Mouse (Mus musculus): ENCODE measurements at regions not wholly inside any gene's neighbourhood (a gene's known extent, or its start where the extent isn't known, plus 50 kb on each side); places are given as distances from the start of the nearest gene placed in this dataset.

DNA sequence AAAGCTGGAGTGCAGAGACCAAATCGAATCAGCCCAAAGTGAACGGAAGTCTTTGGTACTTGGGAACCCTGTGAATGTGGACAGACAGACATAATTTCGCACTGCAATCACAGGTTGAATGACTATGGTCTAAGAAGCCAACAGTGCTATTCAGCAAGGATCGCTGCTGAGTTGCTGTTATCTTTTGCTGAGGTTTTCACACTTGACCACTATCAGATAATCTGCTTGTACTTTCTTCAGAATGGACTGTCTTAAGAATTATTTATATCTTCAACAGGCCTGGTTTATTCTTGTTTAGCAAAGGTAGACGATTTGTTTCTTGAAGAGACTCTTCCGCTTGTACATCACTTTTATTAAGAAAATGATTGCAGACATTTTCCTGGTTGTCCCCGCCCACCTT lies 84.3 kb upstream of the Prdm1 start:
- ATAC-seq (ENCODE audit: low FRiP score, low TSS enrichment), result no peak
- H3K36me3 ChIP-seq (ENCODE audit: insufficient read depth, low read length), result no peaks in the 10 kb centered on the region
- H3K27me3 ChIP-seq (ENCODE audit: insufficient read depth, low read length), result no peaks in the 10 kb centered on the region
- H3K9ac ChIP-seq (replicated peaks; ENCODE audit: low read length), result no peak overlapping the region
- no peaks in the 10 kb centered on the region for H3K4me1 ChIP-seq (ENCODE audit: insufficient read depth, low read length)
- H3K4me3 ChIP-seq (ENCODE audit: low read length), result no peak overlapping the region
- no peak overlapping the region for H3K4me2 ChIP-seq (replicated peaks; ENCODE audit: low read depth, low read length)
- H3K9me3 ChIP-seq (ENCODE audit: low read length), result no peaks in the 10 kb centered on the region
- 92% methylated on average over 7 of the region's 7 CpGs for WGBS
- no peak overlapping the region for H3K27ac ChIP-seq (ENCODE audit: low read length)

DNA sequence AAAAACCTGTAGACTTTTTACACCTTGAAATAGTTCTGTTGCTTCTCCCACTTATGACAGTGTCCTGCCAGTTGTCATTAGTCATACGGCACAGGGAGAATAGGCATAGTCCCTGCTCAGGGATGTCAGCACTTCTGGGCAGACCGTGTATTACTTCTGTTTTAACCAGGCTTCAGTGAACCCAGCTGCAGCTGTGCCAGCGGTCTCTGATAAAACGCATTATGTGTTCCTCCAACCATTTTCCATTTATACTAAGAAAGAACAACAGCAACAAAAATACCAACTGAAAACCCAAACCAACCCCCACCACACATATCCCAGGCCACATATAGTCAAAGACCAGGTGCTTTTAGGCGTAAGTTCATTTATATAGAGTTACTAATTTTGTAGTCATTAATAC lies 83.1 kb upstream of the Prdm1 start:
- H3K9ac ChIP-seq (replicated peaks; ENCODE audit: low read length), result no peak overlapping the region
- H3K9me3 ChIP-seq (ENCODE audit: low read length), result no peaks in the 10 kb centered on the region
- no peak overlapping the region for H3K27ac ChIP-seq (ENCODE audit: low read length)
- no peak overlapping the region for H3K4me2 ChIP-seq (replicated peaks; ENCODE audit: low read depth, low read length)
- ATAC-seq (ENCODE audit: low FRiP score, low TSS enrichment), result no peak
- H3K4me1 ChIP-seq (ENCODE audit: insufficient read depth, low read length), result no peaks in the 10 kb centered on the region
- 86% methylated on average over 5 of the region's 5 CpGs for WGBS
- no peaks in the 10 kb centered on the region for H3K36me3 ChIP-seq (ENCODE audit: insufficient read depth, low read length)
- H3K4me3 ChIP-seq (ENCODE audit: low read length), result no peak overlapping the region
- no peaks in the 10 kb centered on the region for H3K27me3 ChIP-seq (ENCODE audit: insufficient read depth, low read length)

DNA sequence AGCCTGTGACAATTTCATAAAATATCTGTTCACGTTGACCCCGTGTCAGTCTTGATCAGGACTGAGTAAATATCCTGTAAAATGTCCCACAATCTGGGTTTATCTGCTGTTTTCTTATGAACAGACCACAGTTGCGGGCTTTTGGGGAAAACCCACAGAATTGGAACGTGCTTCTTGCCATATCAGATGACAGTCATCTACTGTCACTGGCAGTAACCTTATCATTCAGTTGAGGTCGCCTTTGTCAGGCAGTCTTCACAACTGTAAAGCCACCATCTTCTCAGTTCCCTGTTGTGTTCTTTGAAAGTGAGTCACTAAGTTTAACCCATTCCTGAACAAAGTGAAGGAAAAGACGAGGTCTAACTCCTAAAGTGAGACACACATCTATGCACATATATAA lies 80.9 kb upstream of the Prdm1 start:
- 73% methylated on average over 6 of the region's 6 CpGs for WGBS
- H3K4me3 ChIP-seq (ENCODE audit: low read length), result no peak overlapping the region
- H3K27ac ChIP-seq (ENCODE audit: low read length), result no peak overlapping the region
- H3K4me1 ChIP-seq (ENCODE audit: insufficient read depth, low read length), result no peaks in the 10 kb centered on the region
- no peaks in the 10 kb centered on the region for H3K9me3 ChIP-seq (ENCODE audit: low read length)
- ATAC-seq (ENCODE audit: low FRiP score, low TSS enrichment), result no peak
- no peaks in the 10 kb centered on the region for H3K36me3 ChIP-seq (ENCODE audit: insufficient read depth, low read length)
- H3K27me3 ChIP-seq (ENCODE audit: insufficient read depth, low read length), result no peaks in the 10 kb centered on the region
- H3K9ac ChIP-seq (replicated peaks; ENCODE audit: low read length), result no peak overlapping the region
- H3K4me2 ChIP-seq (replicated peaks; ENCODE audit: low read depth, low read length), result no peak overlapping the region

DNA sequence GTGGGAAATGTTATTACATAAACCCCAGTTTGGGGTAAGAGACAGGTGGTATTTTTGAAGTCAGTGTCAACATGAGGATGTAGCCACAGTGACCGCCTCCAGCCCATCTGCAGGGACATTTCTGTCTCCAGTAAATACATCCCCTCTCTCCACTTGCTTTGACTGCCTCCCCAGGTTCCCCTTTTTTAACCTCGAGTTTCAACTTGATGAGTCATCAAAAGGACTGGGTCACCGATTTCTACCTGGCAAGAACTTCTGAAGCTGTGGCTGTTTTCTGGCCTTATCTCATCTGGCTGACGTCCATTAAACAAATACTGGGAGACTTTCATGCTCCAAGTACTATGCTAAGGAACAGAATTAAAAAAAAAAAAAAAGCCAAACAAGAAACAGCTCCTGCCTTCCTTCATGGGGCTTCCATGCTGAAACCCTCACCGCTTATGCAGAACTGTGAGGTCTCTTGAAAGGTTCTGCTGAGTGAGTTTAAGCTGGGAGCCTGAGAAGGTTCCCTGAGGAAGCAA lies 79.1 kb upstream of the Prdm1 start:
- no peak; the same call in 1 of the 2 replicates for ATAC-seq (ENCODE audit: low FRiP score, low TSS enrichment)
- H3K4me1 ChIP-seq (ENCODE audit: insufficient read depth, low read length), result no peaks in the 10 kb centered on the region

DNA sequence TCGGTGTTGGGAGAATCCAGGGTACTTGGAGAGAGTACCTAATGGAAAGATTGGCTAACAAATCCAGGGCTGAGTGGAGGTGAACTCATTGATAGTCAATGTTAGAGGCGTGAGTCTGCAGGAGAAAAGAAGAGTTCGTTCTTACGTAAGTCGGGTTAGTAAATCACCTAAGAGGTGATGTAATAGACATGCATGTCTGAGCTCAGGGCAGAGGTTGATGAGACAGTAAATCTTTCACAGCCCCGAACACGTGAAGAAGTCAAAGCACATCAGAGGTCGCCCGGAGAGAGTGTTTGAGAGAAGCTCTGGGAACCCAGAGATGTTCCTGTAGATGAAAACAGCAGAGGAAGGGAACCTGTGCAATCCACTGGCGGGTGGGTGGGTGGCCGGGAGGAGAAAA lies 76.2 kb upstream of the Prdm1 start:
- Histone ChIP-seq H3K9ac (replicated peaks; ENCODE audit: low read length) (no peak overlapping the region), H3K36me3 (ENCODE audit: insufficient read depth, low read length) (no peaks in the 10 kb centered on the region), H3K4me2 (replicated peaks; ENCODE audit: low read depth, low read length) (no peak overlapping the region), H3K27me3 (ENCODE audit: insufficient read depth, low read length) (no peaks in the 10 kb centered on the region), H3K4me1 (ENCODE audit: insufficient read depth, low read length) (no peaks in the 10 kb centered on the region), H3K27ac (ENCODE audit: low read length) (no peak overlapping the region), H3K9me3 (ENCODE audit: low read length) (no peaks in the 10 kb centered on the region), H3K4me3 (ENCODE audit: low read length) (no peak overlapping the region)
- ATAC-seq (ENCODE audit: low FRiP score, low TSS enrichment), result no peak
- 56% methylated on average over 11 of the region's 11 CpGs for WGBS

More for the DNA sequence above, 79.1 kb upstream of the Prdm1 start:
- no peak overlapping the region for H3K4me3 ChIP-seq (ENCODE audit: low read length)
- no peaks in the 10 kb centered on the region for H3K9me3 ChIP-seq (ENCODE audit: low read length)
- H3K9ac ChIP-seq (replicated peaks; ENCODE audit: low read length), result no peak overlapping the region
- 53% methylated on average over 5 of the region's 5 CpGs for WGBS
- no peaks in the 10 kb centered on the region for H3K36me3 ChIP-seq (ENCODE audit: insufficient read depth, low read length)
- no peaks in the 10 kb centered on the region for H3K27me3 ChIP-seq (ENCODE audit: insufficient read depth, low read length)
- no peak overlapping the region for H3K27ac ChIP-seq (ENCODE audit: low read length)
- no peak overlapping the region for H3K4me2 ChIP-seq (replicated peaks; ENCODE audit: low read depth, low read length)

DNA sequence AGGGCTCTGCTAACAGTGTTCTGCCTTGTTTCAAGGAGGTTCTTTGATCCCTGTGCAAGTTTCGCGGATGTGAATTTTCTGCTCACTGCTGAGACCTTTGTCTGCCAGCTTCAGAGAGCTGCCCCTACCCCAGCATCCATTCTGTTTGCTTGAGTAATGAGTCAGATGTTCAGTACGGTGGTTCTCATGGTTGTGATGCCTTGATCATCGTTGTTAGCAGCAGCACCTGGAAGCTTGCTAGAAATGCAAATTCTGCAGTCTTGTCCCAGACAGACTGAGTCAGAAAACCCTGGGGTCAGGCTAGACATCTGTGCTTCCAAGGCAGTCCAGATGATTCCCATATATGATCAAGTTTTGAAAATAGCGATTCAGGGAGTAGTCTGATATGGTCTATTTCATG lies 75.2 kb upstream of the Prdm1 start:
- H3K4me1 ChIP-seq (ENCODE audit: insufficient read depth, low read length), result no peaks in the 10 kb centered on the region
- H3K4me2 ChIP-seq (replicated peaks; ENCODE audit: low read depth, low read length), result no peak overlapping the region
- H3K27ac ChIP-seq (ENCODE audit: low read length), result no peak overlapping the region
- no peak overlapping the region for H3K4me3 ChIP-seq (ENCODE audit: low read length)
- no peak for ATAC-seq (ENCODE audit: low FRiP score, low TSS enrichment)
- no peaks in the 10 kb centered on the region for H3K36me3 ChIP-seq (ENCODE audit: insufficient read depth, low read length)
- WGBS, result 87% methylated on average over 5 of the region's 5 CpGs
- H3K27me3 ChIP-seq (ENCODE audit: insufficient read depth, low read length), result no peaks in the 10 kb centered on the region
- no peaks in the 10 kb centered on the region for H3K9me3 ChIP-seq (ENCODE audit: low read length)
- H3K9ac ChIP-seq (replicated peaks; ENCODE audit: low read length), result no peak overlapping the region

DNA sequence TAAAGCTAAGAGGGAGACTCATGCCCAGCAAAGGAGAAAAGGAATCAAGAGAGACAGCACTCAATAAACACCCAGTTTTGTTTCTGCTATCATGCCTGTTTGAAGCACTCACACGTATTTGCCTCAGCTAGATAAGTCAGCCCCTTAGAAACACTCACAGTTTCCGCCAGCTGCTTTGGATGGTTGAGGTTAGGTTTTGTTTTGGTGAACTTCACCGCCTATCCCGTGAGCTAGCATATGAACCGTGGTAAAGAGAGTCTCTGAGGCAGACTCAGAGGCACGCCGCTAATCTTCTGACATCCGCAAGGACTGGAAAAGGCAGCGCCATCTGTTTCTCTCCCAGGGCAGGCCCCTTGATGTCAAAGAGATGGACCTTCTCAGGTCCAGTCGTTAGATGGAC lies 73.2 kb upstream of the Prdm1 start:
- Histone ChIP-seq H3K4me1 (ENCODE audit: insufficient read depth, low read length) (no peaks in the 10 kb centered on the region), H3K9me3 (ENCODE audit: low read length) (no peaks in the 10 kb centered on the region), H3K4me2 (replicated peaks; ENCODE audit: low read depth, low read length) (no peak overlapping the region), H3K36me3 (ENCODE audit: insufficient read depth, low read length) (no peaks in the 10 kb centered on the region), H3K27me3 (ENCODE audit: insufficient read depth, low read length) (no peaks in the 10 kb centered on the region), H3K27ac (ENCODE audit: low read length) (no peak overlapping the region), H3K9ac (replicated peaks; ENCODE audit: low read length) (no peak overlapping the region), H3K4me3 (ENCODE audit: low read length) (no peak overlapping the region)
- ATAC-seq (ENCODE audit: low FRiP score, low TSS enrichment), result no peak
- WGBS, result 80% methylated on average over 10 of the region's 10 CpGs

DNA sequence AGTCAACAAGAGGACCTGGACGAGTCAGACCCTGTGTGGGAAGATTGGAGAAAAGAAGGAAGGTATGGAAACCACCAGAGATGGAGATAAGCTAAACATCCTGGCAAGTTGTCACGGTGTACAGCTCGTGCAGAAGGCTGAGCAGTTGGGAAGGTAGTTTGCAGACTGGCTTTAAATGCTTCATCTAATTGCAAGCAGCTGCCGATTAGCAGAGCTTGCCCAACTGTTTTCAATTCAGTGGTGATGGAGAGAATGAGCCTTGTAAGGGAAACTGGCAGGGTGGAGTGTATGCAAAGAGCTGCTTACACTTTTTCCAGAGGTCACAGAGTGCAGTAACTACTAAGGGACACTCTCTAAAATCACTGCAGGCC lies 71.6 kb upstream of the Prdm1 start:
- Histone ChIP-seq H3K9me3 (ENCODE audit: low read length) (no peaks in the 10 kb centered on the region), H3K4me1 (ENCODE audit: insufficient read depth, low read length) (no peaks in the 10 kb centered on the region), H3K4me3 (ENCODE audit: low read length) (no peak overlapping the region), H3K36me3 (ENCODE audit: insufficient read depth, low read length) (no peaks in the 10 kb centered on the region), H3K27ac (ENCODE audit: low read length) (no peak overlapping the region), H3K4me2 (replicated peaks; ENCODE audit: low read depth, low read length) (no peak overlapping the region), H3K9ac (replicated peaks; ENCODE audit: low read length) (no peak overlapping the region), H3K27me3 (ENCODE audit: insufficient read depth, low read length) (no peaks in the 10 kb centered on the region)
- WGBS, result 25% methylated on average over 4 of the region's 4 CpGs
- no peak for ATAC-seq (ENCODE audit: low FRiP score, low TSS enrichment)

DNA sequence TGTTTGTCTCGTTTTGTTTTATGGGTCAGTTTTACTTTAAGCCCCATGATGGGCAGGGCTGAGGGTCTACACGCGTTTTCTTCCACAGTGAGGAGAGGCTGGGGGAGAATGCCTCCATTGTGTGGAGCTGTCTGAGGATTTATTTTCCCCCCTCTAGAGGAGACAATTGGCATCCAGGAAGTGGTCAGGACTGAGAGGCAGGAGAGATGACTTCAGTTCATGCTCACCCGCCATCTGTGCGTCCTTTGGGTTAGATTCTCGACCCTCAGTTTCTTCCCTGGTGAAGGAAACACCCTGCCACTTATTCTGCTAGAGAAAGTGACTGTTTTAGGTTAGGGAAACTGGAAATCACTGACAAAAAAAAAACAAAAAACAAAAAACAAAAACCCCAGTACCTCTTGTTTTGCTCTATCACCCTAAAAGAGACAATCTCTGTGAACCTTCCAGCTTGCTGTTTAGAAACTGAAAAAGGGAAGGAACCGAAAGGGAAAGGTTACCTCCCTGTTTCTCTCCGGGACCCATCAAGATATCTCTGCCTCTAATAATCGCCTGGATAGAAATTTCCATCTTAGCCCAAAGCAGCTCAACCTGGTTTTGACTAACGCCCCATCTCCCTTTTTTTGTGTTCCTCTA lies 71.1 kb upstream of the Prdm1 start:
- H3K36me3 ChIP-seq (ENCODE audit: insufficient read depth, low read length), result no peaks in the 10 kb centered on the region
- no peaks in the 10 kb centered on the region for H3K4me1 ChIP-seq (ENCODE audit: insufficient read depth, low read length)
- no peak overlapping the region for H3K4me3 ChIP-seq (ENCODE audit: low read length)
- no peak overlapping the region for H3K4me2 ChIP-seq (replicated peaks; ENCODE audit: low read depth, low read length)
- H3K9me3 ChIP-seq (ENCODE audit: low read length), result no peaks in the 10 kb centered on the region
- no peak overlapping the region for H3K9ac ChIP-seq (replicated peaks; ENCODE audit: low read length)
- H3K27ac ChIP-seq (ENCODE audit: low read length), result no peak overlapping the region
- WGBS, result 65% methylated on average over 10 of the region's 10 CpGs
- no peak for ATAC-seq (ENCODE audit: low FRiP score, low TSS enrichment)
- no peaks in the 10 kb centered on the region for H3K27me3 ChIP-seq (ENCODE audit: insufficient read depth, low read length)

DNA sequence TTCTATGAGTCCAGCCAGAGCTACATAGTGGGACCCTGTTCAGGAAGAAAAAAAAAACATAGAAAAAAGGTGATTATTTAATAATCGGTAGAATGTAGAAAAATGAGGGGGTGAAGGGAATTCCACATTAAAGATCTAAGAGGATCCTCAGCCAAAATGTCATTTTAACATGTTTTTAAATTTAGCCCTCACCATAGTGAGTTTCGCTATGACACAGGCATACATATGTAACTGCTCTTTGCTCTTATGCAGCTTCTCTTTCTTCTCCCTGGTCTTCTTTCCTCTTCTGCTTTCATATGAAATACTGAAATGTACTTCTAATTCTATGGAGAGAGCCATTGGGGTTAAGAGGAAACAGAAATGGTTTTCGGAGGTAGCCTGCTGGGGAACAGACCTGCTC lies 70.3 kb upstream of the Prdm1 start:
- H3K4me1 ChIP-seq (ENCODE audit: insufficient read depth, low read length), result no peaks in the 10 kb centered on the region
- H3K4me2 ChIP-seq (replicated peaks; ENCODE audit: low read depth, low read length), result no peak overlapping the region
- no peak for ATAC-seq (ENCODE audit: low FRiP score, low TSS enrichment)
- no peaks in the 10 kb centered on the region for H3K9me3 ChIP-seq (ENCODE audit: low read length)
- H3K27me3 ChIP-seq (ENCODE audit: insufficient read depth, low read length), result no peaks in the 10 kb centered on the region
- no peak overlapping the region for H3K9ac ChIP-seq (replicated peaks; ENCODE audit: low read length)
- 97% methylated on average over 3 of the region's 3 CpGs for WGBS
- no peak overlapping the region for H3K4me3 ChIP-seq (ENCODE audit: low read length)
- no peaks in the 10 kb centered on the region for H3K36me3 ChIP-seq (ENCODE audit: insufficient read depth, low read length)
- H3K27ac ChIP-seq (ENCODE audit: low read length), result no peak overlapping the region

Measured in kidney, embryonic 16.5 days (tissue).